Mouse (Mus musculus) gastrocnemius, postnatal 14 days (tissue): Measurements from ENCODE around the gene Tmem208. TPM values are rescaled to one million over a fixed set of nuclear protein-coding genes. Genes with fewer than 3 reads are reported as not detected.

Source experiments
- DNase-seq: peaks from one replicate; pipeline ENCODE4 v3.0.0; 2021; ENCODE audit warnings: mixed read lengths
- intact Hi-C: fragments of 180-260 bp; cut with DNase I; formaldehyde crosslinking; loops from one replicate; pipeline ENCODE4 v1.15.1; 2025; ENCODE audit warnings: low total_unique reads
- total RNA-seq, 2 experiments: library from RNA; stranded (reverse); gene quantifications; 2 replicates each; pipeline ENCODE4 v1.2.3; 2021

Gene Tmem208
- total RNA-seq, 2 experiments from 2014 or later = 20.6 to 21.5 TPM

DNA sequence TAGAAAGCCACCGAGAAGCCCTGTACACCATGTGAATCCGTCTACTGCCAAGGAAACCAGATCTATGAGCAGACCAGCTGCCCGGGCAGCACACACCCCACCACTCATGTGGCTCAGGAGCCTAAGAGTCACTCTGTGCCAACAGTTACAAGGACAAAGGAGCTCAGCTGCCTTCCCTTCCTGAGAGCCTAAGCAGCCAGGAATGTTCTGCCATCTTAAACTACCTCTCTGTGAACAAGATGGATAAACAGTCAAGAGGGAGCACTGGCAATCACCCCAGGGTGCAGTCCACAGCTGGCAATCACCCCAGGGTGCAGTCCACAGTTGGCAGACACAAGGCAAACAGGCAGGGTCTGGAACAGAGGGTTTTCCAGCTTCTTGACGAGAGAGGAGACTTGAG is 8.2 kb upstream of the Tmem208 start:
- no peak for DNase-seq
- intact Hi-C loops = no loop called here

DNA sequence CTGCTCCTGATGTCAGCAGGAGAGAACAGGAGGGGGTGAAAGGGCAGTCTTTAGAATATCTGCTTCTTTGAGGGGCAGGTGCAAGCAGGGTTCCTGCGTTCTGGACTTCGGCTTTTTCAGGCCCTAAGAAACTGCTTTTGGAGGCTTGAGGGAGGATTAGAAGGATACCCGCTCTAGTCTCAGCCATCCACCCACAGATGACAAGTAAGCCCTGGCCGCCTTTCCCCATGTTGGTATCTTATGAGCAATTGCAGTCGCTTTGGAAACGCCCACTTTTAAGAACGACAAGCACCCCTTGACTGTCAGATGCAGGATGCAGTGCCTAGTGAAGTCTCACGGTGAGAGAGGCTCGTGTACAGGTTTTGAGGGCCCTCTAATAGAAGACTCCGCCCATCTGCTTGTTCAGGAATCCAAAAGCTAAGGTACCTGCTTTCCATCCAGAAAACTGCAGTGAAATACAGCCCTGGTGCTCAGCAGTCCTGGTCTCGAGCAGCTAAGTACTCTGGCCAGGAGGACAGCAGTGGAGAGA is 7.4 kb upstream of the Tmem208 start:
- intact Hi-C loops = no loop called here
- DNase-seq = no peak

DNA sequence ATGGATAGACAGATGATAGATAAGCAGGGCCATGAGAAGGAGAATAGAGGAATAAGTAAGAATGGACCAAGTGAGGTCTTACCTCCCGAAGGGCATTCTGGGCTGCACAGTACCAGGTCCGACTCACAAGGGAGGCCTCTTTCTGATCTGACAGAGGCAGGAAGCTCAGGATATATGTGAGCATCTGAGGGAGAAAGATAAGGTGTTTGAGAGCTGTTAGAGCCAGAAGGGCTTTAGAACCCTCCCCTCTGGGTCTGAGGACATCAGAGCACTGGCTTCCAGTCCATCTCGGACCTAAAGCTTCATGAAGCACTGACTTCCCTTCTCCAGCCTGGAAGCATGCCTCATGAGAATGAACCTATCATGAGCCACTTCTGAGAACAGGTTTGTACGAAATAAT is 3.0 kb upstream of the Tmem208 start:
- DNase-seq = no peak
- intact Hi-C loops = no loop called here

DNA sequence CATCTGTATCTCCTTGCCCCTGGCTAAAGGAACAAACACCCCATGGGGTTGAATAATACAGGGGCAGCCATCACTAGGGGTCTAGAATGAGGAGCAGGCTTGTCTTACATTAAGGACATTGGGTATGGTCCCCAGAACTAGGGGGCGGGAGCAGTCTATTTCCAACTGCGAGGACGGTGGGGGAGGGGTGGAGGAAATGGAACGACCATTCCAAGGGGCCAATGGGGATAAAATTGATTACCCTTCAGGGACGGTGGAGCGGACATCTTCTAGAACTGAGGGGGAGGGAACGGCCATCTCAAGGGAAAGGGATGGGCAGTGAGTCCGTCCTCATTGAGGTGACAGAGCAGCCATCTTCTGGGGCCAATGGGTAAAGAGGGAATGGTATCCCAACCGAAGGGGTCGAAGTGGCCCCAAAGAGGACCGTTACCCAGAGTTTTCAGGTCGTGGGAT is 487 bp upstream of the Tmem208 start:
- intact Hi-C loops = no loop called here
- no peak for DNase-seq

DNA sequence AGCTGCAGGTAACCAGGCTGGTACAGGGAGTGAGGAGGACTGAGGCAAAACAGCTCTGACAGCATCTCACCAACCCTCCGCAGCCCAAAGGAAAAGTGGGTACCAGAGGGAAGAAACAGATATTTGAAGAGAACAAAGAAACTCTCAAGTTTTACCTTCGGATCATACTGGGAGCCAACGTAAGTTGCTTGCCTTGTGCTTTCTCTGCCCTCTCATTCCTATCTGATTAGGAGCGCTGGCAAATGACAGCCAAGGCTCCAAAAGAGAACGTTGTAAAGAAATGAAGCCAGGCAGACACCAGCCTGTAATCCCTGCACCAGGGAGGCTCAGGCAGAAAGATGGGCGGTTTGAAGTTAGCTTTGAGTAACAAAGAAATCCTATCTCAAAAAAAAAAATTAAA is 814 bp downstream of the Tmem208 start:
- intact Hi-C loops = no loop called here
- DNase-seq = no peak

DNA sequence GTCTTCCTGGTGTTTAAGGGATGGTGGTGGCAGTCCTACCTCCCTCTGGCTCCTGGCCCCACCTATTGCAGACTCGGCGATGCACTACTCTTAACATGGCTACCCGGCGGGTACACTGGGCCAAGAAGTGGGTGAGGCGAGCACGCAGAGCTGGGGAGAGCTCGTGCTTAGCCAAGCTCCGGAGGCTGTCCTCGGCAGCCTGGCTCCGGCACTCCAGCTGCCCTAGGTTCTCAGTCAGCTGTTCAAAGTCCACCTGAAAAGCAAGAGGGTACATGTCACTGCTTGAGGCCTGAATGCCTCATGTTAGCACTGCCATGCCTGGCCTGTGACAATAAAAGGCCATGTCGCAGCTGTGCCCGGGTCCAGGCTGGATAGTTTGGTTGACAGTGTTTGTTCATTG is 4.2 kb downstream of the Tmem208 start:
- no peak for DNase-seq
- intact Hi-C loops = no loop called here

DNA sequence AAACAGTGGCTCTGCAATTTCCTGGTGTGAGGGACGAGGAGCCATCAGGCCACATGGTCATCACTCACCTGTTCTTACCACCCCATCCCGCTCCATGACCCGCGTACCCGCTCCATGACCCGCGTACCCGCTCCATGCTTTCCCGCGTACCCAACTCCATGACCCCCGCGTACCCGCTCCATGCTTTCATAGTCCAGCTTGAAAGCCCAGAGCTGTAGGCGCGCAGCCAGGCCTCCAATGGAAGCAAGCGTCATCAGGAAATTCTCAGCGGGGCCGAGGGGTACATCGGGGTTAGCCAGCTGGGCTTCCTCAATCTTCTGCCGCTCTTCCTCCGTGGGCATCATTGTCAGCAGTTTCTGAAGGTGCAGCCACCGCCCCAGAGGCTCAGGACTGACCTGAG is 5.3 kb downstream of the Tmem208 start:
- intact Hi-C loops = no loop called here

DNA sequence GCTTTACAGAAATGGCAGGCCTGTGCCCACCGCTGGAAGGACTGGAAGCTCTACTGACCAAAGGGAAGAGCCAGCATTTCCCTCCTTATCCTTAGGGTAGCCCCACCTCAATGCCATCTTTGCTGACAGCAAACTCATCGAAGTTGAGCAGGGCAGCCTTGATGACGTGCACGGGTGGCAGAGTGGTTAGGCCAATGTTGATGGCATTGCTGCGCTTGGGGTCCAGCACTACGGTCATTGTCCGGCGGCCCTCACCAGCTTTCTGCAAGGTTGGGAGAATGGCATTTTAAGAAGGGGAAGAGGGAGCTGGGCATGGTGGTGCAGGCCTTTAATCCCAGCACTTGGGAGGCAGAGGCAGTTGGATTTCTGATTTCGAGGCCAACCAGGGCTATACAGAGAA is 5.8 kb downstream of the Tmem208 start:
- intact Hi-C loops = no loop called here
- no peak for DNase-seq

More for the DNA sequence above, 5.3 kb downstream of the Tmem208 start:
- no peak for DNase-seq

DNA sequence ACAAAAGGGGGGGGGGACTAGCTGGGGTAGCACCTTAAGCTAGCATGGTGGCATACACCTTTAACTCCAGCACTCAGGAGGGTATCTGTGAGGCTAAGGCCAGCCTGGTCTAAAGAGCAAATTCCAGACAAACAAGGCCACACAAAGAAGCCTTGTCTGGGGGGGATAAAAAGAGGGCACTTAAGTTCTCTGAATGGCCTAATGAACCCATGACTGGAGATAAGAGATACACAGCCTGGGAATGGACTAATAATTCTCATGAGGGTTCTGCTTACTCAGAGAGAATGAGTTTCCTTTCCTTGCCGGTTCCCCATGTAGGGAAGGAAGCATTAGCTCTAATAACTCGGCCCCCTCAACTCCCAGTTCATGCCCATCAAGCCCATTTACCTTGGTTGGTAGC is 6.4 kb downstream of the Tmem208 start:
- DNase-seq = no peak
- intact Hi-C loops = no loop called here

DNA sequence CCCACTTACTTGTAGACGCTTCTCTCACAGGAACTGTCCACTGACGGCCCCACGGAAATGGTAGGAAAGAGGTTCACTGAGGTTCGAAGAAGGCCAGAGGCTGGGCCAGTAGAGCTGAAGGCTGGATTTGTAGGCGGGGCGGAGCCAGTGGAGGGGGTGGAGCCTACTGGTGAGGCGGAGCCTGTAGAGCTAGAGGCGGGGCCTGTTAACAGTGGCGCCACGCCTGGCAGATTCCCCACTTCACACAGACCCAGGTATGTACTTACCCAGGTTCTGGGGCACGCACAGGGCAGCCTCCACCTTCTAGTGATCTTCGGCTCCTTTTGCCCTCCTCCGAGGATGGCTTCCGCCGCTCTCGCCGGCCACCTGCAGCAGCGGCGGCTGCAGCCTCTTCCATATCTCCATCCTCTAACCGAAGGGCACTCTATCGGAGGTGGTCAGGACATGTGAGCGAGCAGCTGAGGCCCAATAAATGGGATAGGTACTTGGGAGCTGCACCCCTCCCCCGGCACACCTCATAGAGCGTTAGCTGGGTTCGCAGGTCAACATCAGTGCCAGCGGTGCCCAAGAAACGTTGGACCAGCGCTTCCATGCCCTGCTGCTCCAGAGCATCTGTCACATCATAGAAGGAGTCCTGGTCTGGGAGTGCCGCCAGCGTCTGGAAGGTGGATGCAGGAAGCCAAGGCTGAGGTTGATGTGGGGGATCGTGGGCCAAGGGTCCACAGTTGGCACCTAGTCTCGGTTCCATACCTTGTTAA is 10.4 kb downstream of the Tmem208 start:
- DNase-seq = no peak
- intact Hi-C loops = no loop called here

DNA sequence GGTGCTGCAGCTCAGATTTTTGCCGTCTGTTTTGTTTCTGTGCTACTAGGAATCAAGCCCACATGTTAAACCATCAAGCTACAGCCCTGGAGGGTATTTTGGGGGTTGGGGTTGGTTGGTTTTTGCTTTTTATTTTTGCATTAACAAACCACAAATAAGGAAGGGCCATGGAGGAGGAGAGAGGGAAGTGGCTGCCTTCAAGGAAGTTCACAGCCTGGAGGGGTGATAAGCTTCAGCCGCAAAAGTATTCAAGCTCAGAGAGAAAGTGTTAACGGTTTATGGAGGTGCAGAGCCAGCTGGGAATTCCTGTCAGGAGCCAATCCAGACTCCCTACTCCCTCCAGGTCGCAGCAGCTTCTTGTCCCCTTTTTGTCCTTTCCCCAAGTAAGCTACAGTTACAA is 12.8 kb downstream of the Tmem208 start:
- intact Hi-C loops = no loop called here
- DNase-seq = no peak

DNA sequence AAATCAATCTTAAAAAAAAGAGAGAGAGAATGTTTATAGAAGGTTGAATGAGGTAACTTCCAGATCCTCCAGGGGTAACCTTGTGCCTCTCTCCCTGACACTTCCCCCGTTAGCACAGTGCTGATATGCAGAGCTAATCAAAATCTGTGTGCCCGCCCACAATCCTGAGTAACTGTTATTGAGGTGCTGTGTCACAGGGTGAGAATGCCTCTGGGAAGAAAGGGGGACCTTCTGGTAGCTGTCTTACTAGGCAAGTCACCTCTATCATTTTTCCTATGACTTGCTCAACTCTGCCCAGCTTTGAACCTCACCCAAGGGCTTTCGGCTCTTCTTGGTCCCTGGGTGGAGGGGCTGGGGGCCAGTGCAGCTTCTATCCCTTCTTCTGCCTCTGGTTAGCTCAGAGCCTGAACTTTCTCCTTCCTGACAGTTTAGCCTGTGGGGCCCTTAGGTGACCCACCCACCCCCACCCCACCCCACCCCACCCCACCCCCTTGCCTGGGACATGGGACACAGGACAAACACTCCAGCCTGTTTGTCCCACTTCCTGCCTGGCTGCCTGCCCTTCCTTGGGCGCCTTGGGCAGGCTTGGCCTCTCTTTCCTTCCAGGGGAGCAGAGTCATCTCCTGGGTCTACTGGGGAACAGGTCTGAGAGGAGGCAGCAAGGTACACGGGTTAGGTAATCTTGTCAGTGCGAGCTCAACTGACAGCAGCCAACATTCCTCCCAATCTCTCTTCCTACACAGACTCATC is 13.9 kb downstream of the Tmem208 start:
- no peak for DNase-seq
- intact Hi-C loops = no loop called here

DNA sequence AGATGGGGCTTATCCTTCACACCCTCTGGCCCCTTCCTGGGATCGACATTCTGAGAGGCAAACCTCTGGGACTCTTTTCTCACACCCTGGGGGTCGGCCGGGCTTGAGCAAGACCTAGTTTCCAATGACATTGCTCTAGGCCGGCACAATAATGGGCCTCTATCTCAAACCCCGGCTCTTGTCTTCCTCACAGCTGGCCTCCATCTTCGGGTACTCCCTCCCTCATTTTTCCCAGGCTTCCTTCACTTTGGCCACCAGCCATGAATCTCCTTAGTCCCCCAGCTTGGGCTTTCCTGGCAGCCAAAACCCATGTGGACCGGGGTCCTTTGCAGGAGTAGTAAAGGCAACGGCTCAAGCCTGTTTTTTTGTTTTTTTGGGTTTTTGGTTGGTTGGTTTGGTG is 15.2 kb downstream of the Tmem208 start:
- intact Hi-C loops = no loop called here
- no peak for DNase-seq

DNA sequence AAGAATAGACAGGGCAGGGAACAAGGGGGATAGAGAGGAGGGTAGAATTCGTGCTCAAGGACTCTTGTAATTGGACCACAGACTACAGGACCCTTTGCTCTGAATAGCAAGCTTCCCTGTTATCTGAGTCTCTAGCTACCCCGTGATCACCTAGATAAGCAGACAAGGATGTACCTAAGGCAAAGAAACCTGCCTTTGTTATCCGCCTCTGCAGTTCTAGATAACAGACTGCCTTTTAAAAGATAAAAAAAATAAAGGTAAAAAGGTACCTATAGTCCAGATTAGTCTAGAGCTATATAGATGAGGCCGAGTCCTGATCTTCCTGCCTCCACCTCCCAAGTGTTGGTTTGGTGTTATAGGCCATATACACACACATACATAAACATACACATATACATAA is 16.6 kb downstream of the Tmem208 start:
- intact Hi-C loops = no loop called here
- no peak for DNase-seq

DNA sequence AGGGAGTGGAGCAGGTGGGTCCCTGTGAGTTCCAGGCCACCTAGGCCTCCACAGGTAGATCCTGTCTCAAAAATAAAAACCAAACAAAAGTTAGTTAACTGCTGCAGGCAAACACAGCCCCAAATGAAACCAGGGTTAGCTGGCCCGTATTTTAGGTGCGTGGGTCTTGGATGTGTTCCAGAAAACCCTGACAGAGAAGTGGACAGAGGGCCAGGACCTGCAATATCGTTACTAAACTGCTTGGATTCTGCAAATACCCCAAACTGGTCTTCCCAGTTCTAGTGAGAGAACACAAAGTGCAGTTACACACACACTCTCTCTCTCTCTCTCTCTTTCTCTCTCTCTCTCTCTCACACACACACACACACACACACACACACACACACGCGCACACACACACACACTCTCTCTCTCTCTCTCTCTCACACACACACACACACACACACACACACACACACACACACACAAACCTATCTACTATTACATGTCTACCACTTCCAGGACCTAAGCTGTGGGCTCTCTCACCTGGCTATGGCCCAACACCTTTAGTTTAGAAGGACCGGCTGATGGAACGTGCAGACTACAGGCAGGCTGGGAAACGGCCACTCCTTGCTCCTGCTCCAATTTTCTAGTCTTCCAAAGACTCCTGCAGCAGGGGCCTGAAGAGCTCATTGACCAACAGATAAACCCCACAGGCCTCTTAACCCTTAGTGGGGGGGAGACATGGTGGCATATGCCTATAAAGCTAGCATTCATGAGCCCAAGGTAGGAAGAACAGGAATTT is 17.8 kb downstream of the Tmem208 start:
- intact Hi-C loops = no loop called here
- DNase-seq = no peak

DNA sequence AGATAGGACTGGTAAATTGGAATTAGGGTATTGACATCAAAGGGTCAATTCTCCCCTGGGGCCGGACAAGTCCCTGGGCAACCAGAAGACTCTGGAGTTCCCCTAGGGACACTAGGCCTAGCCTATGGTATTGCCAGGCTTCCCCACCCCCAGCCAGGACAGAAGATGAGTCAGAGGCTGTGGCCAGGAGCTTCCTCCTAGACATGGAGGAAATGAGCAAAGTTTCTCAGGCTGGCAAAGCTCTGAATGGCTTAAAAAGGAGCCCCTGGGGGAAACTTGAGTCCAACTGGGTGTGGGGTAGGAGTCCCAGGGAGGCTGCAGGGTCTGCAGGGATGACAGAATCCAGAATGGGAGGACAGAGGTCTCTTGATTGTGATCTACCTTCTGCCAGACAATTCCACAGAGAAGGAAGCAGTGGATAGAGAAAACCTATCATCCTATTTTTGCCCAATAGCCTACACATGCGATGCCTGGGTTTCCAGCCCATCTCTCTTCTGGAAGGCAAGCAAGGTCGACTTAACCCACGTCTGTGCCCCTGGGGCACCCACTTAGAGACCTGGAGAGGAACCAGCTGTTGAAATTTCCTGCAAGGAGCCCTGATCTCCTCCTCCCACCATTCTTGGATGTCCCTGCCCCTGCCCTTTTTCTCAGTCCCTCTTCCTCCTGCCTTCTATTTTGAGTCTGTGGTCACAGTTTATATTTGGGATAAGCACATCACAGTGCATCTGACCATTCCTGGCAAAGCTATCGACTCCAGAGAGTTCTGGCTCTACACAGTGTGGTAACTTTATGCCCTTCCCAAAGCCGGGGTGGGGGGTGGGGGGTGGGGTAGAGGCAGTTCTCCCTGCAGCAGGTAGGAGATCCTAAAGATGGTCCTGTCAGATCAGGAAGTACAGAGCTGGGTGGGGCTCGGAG is 19.2 kb downstream of the Tmem208 start:
- DNase-seq = peak; percentile 50
- intact Hi-C loops = no loop called here

DNA sequence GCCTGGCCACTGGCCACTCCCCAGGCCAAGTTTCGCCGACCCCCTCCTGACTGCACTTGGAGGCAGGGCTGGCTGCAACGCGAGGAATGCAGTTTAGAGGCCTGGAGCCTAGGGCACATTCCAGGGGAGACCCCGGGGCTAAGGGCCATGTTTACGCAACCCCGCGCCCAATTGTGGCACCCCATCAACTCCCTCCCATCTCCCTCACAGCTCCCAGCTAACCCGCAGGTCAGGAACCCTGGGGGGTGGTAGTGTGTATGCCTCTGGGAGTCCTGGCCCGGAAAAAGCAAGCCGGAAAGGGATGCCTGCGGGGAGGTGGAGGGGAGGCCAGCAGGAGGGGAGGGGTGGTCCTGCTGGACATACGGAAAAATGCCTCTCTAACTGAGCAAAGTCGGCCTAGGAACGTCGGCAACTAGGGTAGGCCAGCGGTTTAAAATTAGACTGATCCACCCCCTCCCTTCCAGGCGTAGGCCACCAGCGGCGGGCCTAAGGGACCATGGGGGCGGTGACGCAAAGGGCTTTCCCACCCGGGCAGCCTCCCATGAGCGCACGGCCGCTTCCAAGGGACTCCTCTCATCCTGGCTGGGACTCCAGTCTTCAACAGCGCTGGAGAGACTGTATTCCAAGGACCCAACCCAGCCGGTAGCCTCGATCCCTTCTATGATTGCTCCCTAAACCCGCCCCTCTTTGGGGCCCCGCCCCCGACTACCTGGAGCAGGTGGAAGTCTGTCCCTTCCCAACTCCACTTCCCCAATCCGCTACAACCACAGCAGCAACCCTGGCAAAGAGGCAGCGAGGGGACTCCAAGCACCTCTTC is 20.7 kb downstream of the Tmem208 start:
- peak; percentile 82 for DNase-seq
- intact Hi-C loops = no loop called here

DNA sequence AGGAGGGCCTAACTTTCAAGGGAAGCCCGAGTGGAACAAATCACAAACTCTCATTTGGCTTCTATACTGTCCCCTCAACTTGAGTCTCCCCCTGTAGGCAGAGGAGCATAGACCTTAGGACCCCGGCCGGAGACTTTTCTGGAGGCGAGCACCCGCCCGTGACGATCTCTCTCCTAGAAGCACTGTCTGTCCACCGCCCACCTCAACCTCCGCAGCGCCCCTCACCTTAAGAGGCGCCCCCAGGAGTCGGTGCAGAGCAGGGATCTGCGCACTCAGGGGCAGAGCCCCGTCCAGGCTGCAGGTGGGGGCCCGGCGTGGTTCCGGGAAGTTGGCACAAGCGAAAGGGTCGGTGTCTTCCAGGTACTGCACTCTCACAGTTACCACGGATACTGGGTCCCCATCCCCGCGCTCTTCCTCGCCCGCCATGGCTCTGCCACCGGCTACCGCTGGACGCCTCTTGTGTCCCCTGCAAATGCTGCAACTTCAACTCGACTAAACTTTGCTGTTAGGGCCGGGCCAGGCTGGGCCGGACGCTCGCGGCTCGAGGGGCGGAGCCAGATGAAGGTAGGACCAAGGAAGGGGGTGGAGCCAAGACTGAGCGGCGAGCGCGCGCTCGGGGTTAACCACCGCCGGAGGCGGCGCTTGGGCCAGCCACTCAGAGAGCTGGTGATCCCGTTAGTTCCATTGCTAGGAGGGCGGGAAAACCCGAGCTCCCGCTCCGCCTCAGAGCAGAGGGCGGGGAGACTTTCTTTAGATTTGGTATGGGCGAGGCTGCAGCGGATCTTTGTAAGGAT is 21.5 kb downstream of the Tmem208 start, which contains the start of gene Fhod1:
Fhod1 (minus strand) TSS at position 526 of the 794 bp plus-strand sequence.
- peak; percentile 95 for DNase-seq
- intact Hi-C loops = no loop called here
